Mouse (Mus musculus) heart, postnatal 0 days (tissue): Measurements from ENCODE around the gene Mthfsd. TPM values are rescaled to one million over a fixed set of nuclear protein-coding genes. Genes with fewer than 3 reads are reported as not detected.
A peak's percentile ranks its signal among the peaks of the same experiment; 100 is the strongest.
"Not testable (repeated sequence)": the region's sequence is repeated elsewhere in the genome, so short reads cannot be mapped to it uniquely, and the experiment has no call there.

Experiments used
- ATAC-seq: fragments of 200-750 bp; cut with Nextera tagmentation; 2 replicates; pipeline ENCODE4 v1.8.0; 2017; ENCODE audit warnings: low read depth, moderate number of reproducible peaks, moderate library complexity; ENCODE audit not compliant: insufficient read depth
- DNase-seq: peaks from one replicate; pipeline ENCODE4 v3.0.0-alpha.2; 2016; ENCODE audit warnings: low spot score
- H3K27ac ChIP-seq: fragments of 300-500 bp; sonication (generic); 2 replicates; pipeline ENCODE4 v1.5.1; 2014; ENCODE audit warnings: low read depth, mild to moderate bottlenecking
- H3K27me3 ChIP-seq: fragments of 300-500 bp; sonication (generic); 2 replicates; pipeline ENCODE4 v1.6.1; 2014; ENCODE audit warnings: low read length, mixed read lengths; ENCODE audit not compliant: control insufficient read depth, insufficient read depth
- H3K36me3 ChIP-seq: fragments of 300-500 bp; sonication (generic); replicated peaks from 2 replicates; pipeline ENCODE4 v1.6.1; 2014; ENCODE audit warnings: low read length, mixed read lengths; ENCODE audit not compliant: control insufficient read depth, insufficient read depth
- H3K4me1 ChIP-seq: fragments of 300-500 bp; sonication (generic); 2 replicates; pipeline ENCODE4 v1.6.1; 2014; ENCODE audit warnings: antibody characterized with exemption; ENCODE audit not compliant: control insufficient read depth, insufficient read depth
- H3K4me2 ChIP-seq: fragments of 300-500 bp; sonication (generic); 2 replicates; pipeline ENCODE4 v1.6.1; 2014; ENCODE audit warnings: low read depth, mild to moderate bottlenecking, low read length, moderate library complexity
- H3K4me3 ChIP-seq: fragments of 300-500 bp; sonication (generic); 2 replicates; pipeline ENCODE4 v1.5.1; 2014; ENCODE audit warnings: low read depth, low read length
- H3K9ac ChIP-seq: fragments of 300-500 bp; sonication (generic); replicated peaks from 2 replicates; pipeline ENCODE4 v1.6.1; 2014; ENCODE audit warnings: low read depth, low read length, mixed read lengths
- H3K9me3 ChIP-seq: fragments of 300-500 bp; sonication (generic); replicated peaks from 2 replicates; pipeline ENCODE4 v1.6.1; 2016; ENCODE audit warnings: low read length; ENCODE audit not compliant: control insufficient read depth
- CTCF ChIP-seq: IDR thresholded peaks from 2 replicates; pipeline ENCODE4 v1.5.1; 2016; ENCODE audit warnings: antibody characterized with exemption, control low read depth, low read depth
- EP300 ChIP-seq: IDR thresholded peaks from 2 replicates; pipeline ENCODE4 v1.6.1; 2016; ENCODE audit warnings: antibody characterized with exemption, low read depth
- WGBS: fragments of 180-500 bp; shearing (Covaris S2); extraction: QIAGEN DNeasy Blood & Tissue Kit; methylation state at CpG from one replicate; pipeline ENCODE4 v1.1.7; 2014; 5-methylcytosine and 5-hydroxymethylcytosine counted together
- polyA plus RNA-seq: library from polyadenylated mRNA; unstranded; fragments of >200 nt; fragmentation: Nextera tagmentation; extraction: Ambion mirVana; gene quantifications from 2 replicates; pipeline ENCODE4 v1.2.1, GENCODE M21; 2015
- total RNA-seq: library from RNA; depleted of rRNA; stranded (reverse); fragments of >200 nt; gene quantifications from 2 replicates; pipeline ENCODE4 v1.2.3, GENCODE M21; 2014; ENCODE audit warnings: low replicate concordance; rRNA removed

The Mthfsd gene
- total RNA-seq = 26.5 and 26.8 TPM in 2 replicates
- polyA plus RNA-seq = 22.7 and 24.3 TPM in 2 replicates

- ATAC-seq = peak; percentile 89
- Histone ChIP-seq H3K27ac (peak within 1 kb of the TSS; percentile 87), H3K4me2 (peak within 1 kb of the TSS; percentile 96), H3K9ac (peak within 1 kb of the TSS; percentile 93), H3K4me3 (peak within 1 kb of the TSS; percentile 98), H3K36me3 (peaks cover 13% of the 10 kb centered on the region; the same call in 1 of the 2 replicates), H3K9me3 (no peaks in the 10 kb centered on the region), H3K27me3 (0 out of 2 replicates have a peak, but pooled peaks cover 8% of the 10 kb centered on the region), H3K4me1 (peaks cover 5% of the 10 kb centered on the region; the same call in 1 of the 2 replicates)
- peak; percentile 95 for DNase-seq
- TF ChIP-seq CTCF = no peak
- WGBS = 1% methylated on average over 75 of the region's 75 CpGs
Observed at GRCm38 (mm10) chr8:121107668-121108656, at the start of gene Mthfsd. Gene Mthfsd (minus strand): TSS chr8:121108392.

GRCm38 (mm10) chr8:121156990-121157491 lies 48.8 kb upstream of the Mthfsd start:
- ATAC-seq (no peak), DNase-seq (no peak)
- TF ChIP-seq EP300 = no peak
- no peak for TF ChIP-seq CTCF
- Histone ChIP-seq H3K9ac (no peak overlapping the region), H3K4me1 (peaks cover 4% of the 10 kb centered on the region; the same call in 1 of the 2 replicates), H3K36me3 (no peaks in the 10 kb centered on the region), H3K27me3 (peaks cover 11% of the 10 kb centered on the region; the same call in 1 of the 2 replicates), H3K4me3 (no peak overlapping the region), H3K27ac (no peak overlapping the region), H3K4me2 (no peak overlapping the region), H3K9me3 (no peaks in the 10 kb centered on the region)
- 86% methylated on average over 7 of the region's 7 CpGs for WGBS

DNA sequence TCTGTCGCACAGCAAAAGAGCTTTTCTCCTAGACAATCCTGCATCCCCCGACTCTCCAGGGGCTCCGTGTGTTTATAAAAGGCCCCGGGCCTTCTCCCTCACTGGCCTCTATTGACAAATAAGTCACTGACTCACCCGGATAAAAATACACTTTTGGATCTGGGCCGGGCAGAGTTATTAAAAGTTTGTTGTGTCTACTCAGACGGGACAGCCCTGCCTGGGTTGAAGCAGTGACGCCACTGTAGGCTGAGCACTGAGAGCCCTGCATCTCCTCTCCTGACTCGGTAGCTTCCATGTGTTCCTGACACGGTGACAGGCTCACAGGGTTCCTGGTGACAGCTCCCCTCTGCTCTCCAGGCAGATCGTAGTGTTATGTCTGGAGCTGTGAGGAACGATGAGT lies 44.2 kb upstream of the Mthfsd start:
- H3K4me2 ChIP-seq = no peak overlapping the region
- 17% methylated on average over 12 of the region's 12 CpGs for WGBS
- H3K9me3 ChIP-seq = no peaks in the 10 kb centered on the region
- H3K4me3 ChIP-seq = no peak overlapping the region
- H3K27ac ChIP-seq = no peak overlapping the region
- ATAC-seq (peak; percentile 66), DNase-seq (peak; percentile 52)
- peaks cover 4% of the 10 kb centered on the region; the same call in 1 of the 2 replicates for H3K4me1 ChIP-seq
- H3K27me3 ChIP-seq = 0 out of 2 replicates have a peak, but pooled peaks cover 6% of the 10 kb centered on the region
- H3K9ac ChIP-seq = no peak overlapping the region
- TF ChIP-seq EP300 (no peak), CTCF (no peak)
- no peaks in the 10 kb centered on the region for H3K36me3 ChIP-seq

GRCm38 (mm10) chr8:121148573-121149083 lies 40.4 kb upstream of the Mthfsd start:
- Histone ChIP-seq H3K27me3 (0 out of 2 replicates have a peak, but pooled peaks cover 6% of the 10 kb centered on the region), H3K4me3 (no peak overlapping the region), H3K36me3 (no peaks in the 10 kb centered on the region), H3K9ac (no peak overlapping the region), H3K27ac (no peak overlapping the region), H3K4me2 (no peak overlapping the region), H3K4me1 (peaks cover 4% of the 10 kb centered on the region; the same call in 1 of the 2 replicates), H3K9me3 (no peaks in the 10 kb centered on the region)
- TF ChIP-seq EP300 (no peak), CTCF (no peak)
- 25% methylated on average over 8 of the region's 8 CpGs for WGBS
- DNase-seq (no peak), ATAC-seq (no peak)

DNA sequence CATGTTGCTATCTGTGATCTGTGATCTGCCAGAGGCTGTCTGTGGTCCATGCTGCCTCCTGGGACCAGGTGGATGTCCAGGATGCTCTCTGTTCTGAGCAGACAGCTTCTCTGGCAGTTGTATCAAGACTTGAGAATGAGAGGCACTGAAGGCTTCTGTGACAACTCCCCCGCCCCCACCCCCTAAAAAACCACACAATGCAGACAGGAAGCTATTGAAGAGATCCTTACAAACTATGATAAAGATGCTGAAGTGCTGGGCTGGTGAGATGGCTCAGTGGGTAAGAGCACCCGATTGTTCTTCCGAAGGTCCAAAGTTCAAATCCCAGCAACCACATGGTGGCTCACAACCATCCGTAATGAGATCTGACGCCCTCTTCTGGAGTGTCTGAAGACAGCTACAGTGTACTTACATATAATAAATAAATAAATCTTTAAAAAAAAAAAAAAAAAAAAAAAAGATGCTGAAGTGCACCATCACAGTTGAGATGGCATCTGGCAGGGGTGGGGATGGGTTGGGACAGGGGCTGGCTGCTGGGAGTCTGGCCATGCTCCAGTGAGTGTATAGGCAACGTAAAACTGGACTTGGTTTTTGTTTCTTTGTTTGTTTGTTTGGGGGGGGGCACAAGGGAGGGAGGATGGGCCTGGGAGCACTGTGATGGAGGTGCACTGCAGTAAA lies 37.4 kb upstream of the Mthfsd start:
- not testable (repeated sequence) for H3K4me3 ChIP-seq, H3K36me3 ChIP-seq, H3K27ac ChIP-seq, H3K4me2 ChIP-seq, H3K9ac ChIP-seq, H3K4me1 ChIP-seq, H3K9me3 ChIP-seq, ATAC-seq, DNase-seq, H3K27me3 ChIP-seq
- 61% methylated on average over 4 of the region's 6 CpGs for WGBS
